Mouse (Mus musculus): ENCODE measurements at regions not wholly inside any gene's neighbourhood (a gene's known extent, or its start where the extent isn't known, plus 50 kb on each side); places are given as distances from the start of the nearest gene placed in this dataset.

GRCm38 (mm10) chr8:33981629-33982028 is 129.9 kb downstream of the Gm10131 start:
- no peak for DNase-seq
- Histone ChIP-seq H3K4me1 (ENCODE audit: control insufficient read depth, insufficient read depth, low read length) (peaks cover 4% of the 10 kb centered on the region), H3K4me3 (replicated peaks; ENCODE audit: extremely low read depth, low read depth, low read length) (no peak overlapping the region)
- WGBS = 75% methylated on average over 4 of the region's 4 CpGs
- peak; percentile 10; the same call in 1 of the 2 replicates for TF ChIP-seq CTCF (IDR thresholded peaks at IDR 0.05; ENCODE audit: insufficient read depth, low read length)
- no peak for TF ChIP-seq POLR2A (IDR thresholded peaks at IDR 0.05; ENCODE audit: borderline replicate concordance, extremely low read depth, low read depth, low read length)

DNA sequence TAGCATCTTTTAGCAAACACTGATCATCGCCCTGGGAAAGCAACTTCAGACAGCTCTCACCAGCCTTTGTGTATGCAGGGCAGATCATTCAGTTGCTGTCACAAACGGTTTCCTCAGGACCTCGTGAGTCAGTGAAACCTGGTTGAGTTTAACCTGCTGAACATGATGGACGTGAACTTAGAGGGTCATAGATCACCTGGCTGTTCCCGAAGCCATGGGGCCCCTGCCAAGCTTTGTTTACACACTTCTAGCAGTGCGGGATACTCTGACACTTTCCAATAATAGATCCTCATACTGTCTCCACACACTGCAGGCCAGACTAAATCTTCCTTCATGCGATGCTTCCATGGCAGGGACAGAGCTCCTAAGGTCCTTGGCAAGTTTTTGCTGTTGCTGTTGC is 130.5 kb downstream of the Gm10131 start:
- 54% methylated on average over 7 of the region's 7 CpGs for WGBS
- H3K4me1 ChIP-seq (ENCODE audit: control insufficient read depth, insufficient read depth, low read length) = peaks cover 4% of the 10 kb centered on the region
- DNase-seq = no peak
- no peak overlapping the region for H3K4me3 ChIP-seq (replicated peaks; ENCODE audit: extremely low read depth, low read depth, low read length)
- TF ChIP-seq POLR2A (IDR thresholded peaks at IDR 0.05; ENCODE audit: borderline replicate concordance, extremely low read depth, low read depth, low read length) (no peak), CTCF (IDR thresholded peaks at IDR 0.05; ENCODE audit: insufficient read depth, low read length) (no peak)

Measured in lung, adult 2 months (tissue).